Mouse (Mus musculus): ENCODE results near the gene Slc39a13.
"Not testable (repeated sequence)": the region's sequence is repeated elsewhere in the genome, so short reads cannot be mapped to it uniquely, and the experiment has no call there.

The Slc39a13 gene

DNA sequence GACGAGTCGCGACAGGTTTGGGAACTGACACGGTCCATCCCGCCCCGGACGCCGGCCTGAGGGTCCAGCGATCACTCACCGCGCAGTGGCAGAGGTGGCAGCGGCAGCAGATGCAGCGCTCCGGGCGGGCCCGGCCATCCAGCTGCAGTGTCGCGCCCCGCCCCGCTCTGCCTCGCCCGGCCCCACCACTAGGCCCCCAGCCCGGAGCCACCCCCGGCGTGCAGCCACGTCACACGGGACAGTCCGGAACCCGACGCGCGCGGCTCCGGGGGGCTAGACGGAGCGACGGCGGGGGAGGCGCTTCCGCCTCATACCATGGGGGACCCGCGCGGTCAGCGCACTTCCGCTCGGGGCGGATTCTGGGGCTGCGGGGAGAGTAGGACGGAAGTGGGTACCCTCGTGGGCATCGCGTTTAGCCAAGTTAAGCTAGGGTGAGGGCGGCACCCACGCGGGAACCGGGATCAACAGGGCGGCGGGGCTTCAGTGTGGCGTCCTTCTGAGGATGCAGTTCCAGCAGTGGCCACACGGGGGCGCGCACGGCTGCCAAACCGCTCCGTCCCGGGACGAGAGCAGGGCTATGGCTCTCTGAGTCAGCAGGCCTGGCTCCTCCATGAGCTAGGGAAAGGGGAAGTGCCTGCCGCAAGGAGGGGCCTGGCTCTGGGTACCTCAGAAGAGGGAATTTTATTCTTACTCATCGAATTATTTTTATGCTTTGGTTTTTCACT lies at the start of gene Slc39a13:
Gene Slc39a13, minus strand, starts transcription at position 342 of the 725 bp plus-strand sequence.
- peak; percentile 95 for DNase-seq (ENCODE audit: extremely low spot score)

DNA sequence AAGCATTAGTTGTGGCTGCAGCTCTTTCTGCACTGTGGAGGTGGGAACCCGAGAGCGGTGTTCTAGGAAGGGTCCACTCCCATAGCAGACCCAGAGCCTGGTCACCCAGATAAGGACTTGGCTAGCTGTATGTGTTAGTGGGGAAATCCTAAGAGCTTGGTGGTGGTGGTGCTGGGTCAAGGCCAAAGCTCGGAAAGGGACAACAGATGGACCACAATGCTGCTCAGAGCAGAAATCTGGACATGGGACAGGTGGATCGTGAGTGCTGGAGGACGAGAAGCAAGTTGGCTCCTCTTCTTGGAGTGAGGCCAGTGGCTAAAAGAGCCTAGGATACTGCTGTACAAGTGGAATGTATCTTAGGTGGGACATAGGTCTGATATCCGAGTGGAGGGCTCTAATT lies 49.3 kb upstream of the Slc39a13 start:
- DNase-seq (ENCODE audit: extremely low spot score), result no peak

DNA sequence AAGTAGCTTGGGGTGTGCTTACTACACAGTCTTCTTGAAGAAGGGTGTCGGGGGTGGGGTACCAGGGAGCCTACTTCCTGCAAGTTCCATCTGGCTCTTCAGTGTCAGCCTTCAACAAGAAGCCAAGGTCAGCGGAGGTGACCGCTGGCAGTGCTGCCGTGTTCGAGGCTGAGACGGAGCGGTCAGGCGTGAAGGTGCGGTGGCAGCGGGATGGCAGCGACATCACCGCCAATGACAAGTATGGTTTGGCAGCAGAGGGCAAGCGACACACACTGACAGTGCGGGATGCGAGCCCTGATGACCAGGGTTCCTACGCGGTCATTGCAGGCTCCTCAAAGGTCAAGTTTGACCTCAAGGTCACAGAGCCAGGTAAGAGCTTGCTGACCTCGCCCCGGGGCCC lies 48.8 kb upstream of the Slc39a13 start:
- no peak for DNase-seq (ENCODE audit: extremely low spot score)

DNA sequence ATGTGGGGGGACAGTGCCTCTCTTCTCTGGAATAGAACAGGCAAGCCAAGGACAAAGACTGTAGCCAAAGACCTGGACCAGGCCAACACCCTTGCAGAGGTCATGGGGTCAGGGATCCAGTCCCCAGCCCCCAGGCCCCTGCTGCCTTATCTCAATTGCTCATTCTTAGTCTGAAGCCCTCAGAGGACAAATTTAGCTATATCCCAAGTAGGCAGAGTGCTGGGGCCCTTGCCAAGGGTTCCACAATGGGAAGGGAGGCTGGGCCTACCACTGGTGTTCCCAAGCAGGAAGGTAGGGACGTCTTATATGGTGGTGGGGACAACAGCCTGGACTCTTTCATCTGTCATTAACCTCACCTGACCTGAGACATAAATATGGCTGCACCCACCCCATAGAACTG lies 48.4 kb upstream of the Slc39a13 start:
- DNase-seq (ENCODE audit: extremely low spot score), result no peak

DNA sequence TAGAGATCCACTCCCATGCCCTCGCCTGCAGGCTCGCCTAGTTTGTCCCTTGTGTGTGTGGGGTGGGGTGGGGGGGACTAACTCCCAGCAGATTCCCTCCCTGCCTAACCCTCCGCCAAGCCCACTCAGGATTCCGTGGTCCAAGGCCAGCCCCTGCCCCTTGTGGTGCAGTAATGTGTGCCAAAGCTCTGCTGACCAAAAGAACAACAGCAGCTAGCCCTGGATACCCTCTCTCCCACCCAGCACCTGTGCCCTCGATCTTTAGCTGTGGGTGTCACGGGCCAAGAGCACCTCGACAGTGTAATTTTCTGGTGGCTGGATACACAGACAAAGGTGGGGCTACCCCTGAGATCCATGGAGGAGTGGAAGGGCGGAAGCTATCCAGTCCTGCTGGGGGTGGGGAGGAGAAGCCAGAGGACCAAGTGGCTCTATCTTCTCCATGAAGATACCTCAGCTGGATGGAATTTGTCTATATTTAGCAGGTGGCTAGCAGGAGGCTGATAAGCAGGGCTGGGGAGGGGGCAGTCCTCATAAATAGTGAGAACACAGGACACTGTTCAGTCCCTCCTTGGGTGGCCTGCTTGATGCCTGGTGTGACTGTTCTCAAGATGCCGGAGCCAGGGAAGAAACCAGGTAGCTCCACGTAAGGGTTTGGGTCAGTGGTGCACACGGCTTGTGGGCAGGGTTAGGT lies 47.5 kb upstream of the Slc39a13 start, which contains the start of gene Mybpc3:
Gene Mybpc3, plus strand, starts transcription at position 560 of the 691 bp plus-strand sequence.
- no peak for DNase-seq (ENCODE audit: extremely low spot score)

DNA sequence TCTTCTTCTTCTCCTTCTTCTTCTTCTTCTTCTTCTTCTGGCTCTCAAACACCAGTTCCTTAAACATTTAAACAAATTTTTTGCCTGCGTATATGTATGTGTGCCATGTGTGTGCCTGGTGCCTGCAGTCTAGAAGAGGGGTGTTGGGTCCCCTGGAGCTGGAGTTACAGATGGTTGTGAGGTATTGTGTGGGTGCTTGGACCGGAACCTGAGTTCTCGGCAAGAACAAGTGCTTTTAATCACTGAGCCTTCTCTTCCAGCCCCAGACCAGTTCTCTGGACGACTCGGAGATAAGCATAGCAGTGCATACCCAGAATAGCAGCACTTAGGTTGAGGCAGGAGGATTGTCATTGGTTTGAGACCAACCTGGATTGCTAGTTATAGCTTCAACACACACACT lies 46.6 kb upstream of the Slc39a13 start:
- no peak for DNase-seq (ENCODE audit: extremely low spot score)

DNA sequence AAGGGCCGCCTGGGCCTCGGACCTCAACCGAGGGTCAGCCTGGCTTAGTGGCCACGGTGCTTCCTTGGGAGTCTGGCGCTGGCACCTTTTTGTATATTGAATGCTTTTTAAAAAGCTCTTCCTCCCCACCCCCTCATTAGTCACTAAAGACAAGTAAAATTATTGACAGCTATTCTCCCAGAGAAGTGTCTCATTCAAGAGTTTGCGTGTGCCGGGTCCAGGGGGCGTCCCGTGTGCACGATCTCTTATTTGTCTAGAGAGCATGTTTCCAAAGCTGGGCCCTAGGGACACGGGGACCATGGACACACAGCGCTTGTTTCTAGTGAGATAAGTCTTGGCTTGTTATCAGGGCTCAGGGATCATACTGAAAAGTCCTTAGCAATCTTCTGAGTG lies 45.4 kb upstream of the Slc39a13 start:
- no peak for DNase-seq (ENCODE audit: extremely low spot score)

DNA sequence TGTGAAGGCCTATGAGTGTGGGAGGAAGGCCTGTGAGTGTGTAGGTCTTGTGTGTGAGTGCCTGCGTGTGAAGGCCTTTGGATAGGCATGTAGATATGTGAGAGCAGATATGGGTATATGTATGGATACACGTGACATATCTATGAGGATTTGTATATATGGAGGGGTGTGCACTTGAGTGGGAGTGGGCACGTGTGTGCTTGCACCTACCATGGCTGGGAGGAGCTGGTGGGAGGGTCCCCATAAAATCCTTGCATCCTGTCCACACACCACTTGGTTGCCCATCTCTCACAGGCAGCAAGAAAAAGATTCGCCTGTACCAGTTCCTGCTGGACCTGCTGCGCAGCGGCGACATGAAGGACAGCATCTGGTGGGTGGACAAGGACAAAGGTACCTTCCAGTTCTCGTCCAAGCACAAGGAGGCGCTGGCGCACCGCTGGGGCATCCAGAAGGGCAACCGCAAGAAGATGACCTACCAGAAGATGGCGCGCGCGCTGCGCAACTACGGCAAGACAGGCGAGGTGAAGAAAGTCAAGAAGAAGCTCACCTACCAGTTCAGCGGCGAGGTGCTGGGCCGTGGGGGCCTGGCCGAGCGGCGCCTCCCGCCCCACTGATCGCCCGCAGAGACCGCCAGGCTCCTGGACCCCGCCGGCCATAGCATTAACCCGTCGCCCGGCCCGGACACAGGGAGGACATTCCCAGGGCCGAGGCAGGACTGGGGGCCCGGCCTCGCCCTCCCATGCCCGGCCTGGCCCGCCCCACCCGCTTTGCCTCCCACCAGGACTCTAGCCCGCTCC lies 44.8 kb upstream of the Slc39a13 start:
- peak; percentile 97 for DNase-seq (ENCODE audit: extremely low spot score)

DNA sequence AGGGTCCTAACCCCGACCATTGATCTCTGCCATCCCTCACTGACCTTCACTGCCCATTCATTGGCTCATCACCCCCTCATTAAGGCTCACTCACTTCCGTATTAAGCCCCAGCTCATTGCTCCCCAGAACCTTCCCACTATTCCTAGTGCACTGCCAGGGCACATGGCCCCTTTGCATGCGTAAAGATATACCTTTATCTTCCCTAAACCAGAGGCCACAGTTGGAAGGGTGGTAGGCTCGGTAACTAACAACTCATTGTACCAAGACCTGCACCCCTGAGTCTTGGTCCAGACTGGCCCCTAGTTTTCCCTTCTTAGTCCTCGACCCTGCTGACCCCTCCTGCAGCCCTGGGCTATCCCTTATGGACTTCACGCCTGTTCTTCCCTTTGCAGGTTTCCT lies 43.6 kb upstream of the Slc39a13 start:
- no peak for DNase-seq (ENCODE audit: extremely low spot score)

DNA sequence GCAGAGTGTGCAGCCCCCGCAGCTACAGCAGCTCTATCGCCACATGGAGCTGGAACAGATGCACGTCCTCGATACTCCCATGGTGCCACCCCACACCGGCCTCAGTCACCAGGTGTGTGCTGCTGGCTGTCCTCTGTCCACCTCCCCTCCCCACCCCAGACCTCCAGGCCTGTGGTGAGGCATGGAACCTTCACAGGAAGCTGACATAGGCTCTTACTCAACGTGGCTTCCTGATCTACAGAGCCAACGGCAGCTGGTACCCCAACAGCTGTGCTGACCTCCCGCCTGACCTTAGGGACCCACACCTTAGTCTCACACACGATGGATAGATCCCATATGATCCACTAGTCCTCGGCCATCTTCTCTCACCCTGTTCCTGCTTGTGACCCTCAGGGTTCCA lies 43.1 kb upstream of the Slc39a13 start:
- DNase-seq (ENCODE audit: extremely low spot score), result no peak

DNA sequence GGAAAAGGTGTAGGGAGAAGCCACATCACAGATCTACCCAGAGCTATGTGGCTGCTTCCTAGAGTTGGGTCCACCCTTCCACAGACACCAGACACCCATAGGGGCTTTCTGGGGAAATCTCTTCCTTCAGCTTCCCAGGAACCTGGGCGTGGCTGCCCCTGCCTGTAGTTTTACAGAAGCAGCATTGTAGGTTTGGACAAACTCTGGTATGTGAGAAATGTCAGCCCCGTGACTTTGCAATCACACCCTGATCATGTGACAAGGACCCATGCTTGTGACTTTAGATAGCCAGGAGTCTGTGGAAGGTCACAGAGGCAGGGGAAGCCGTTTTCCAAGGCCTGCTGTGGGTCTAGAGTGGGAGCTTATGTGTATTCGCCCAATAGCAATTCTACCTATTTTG lies 42.3 kb upstream of the Slc39a13 start:
- DNase-seq (ENCODE audit: extremely low spot score), result no peak

DNA sequence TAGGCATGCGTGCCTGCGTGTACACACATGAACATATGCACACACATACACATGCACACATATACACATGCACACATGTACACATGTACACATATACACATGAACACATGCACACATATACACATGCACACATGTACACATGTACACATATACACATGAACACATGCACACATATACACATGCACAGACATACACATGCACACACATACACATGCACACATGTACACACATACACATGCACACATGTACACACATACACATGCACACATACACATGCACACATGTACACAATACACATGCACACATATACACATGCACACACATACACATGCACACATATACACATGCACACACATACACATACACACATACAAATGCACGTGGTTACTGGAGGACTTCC lies 41.6 kb upstream of the Slc39a13 start:
- not testable (repeated sequence) for DNase-seq (ENCODE audit: extremely low spot score)

DNA sequence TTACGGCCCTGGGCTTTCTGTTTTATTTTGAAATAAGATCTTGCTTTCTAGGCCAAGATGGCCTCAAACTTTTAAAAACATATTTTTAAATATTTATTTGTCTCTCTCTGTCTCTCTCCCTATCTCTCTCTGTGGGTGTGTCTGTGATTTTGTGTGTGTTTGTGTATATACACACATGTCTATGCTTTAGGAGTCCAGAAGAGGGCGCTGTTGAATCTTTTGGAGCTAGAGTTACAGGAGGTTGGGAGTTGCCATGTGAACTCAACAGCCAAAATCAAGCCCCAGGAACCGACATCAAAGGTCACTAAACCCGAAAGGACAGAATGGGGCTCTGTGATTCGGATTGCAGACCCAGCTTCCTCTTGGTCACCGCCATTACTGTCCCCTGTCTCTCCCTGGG lies 40.2 kb upstream of the Slc39a13 start:
- no peak for DNase-seq (ENCODE audit: extremely low spot score)

DNA sequence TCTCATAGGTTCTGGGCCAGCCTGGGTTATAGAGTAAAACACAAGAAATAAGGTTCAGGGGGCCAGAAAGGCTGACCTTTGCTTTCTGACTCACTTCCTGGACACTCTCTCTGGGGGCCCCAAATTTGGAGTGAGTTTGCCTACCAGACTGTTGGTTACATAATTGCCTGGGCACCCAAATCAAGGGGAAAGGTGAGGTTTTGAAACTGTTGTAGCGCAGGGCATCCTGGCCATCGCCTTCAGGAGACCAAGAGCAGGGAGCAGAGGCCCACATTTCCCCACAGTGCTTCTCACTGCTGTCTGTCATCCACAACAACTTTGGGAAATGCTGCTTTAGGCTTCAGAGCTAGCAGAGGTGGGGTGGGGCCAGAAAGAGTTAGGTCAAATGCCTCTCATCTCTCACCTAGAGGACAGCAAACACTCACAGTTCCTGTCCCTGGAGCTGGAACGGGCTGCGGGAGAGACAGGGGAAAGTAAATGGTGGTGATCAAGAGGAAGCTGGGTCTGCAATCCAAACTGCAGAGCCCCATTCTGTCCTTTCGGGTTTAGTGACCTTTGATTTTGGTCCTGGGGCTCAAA lies 39.7 kb upstream of the Slc39a13 start:
- DNase-seq (ENCODE audit: extremely low spot score), result no peak

DNA sequence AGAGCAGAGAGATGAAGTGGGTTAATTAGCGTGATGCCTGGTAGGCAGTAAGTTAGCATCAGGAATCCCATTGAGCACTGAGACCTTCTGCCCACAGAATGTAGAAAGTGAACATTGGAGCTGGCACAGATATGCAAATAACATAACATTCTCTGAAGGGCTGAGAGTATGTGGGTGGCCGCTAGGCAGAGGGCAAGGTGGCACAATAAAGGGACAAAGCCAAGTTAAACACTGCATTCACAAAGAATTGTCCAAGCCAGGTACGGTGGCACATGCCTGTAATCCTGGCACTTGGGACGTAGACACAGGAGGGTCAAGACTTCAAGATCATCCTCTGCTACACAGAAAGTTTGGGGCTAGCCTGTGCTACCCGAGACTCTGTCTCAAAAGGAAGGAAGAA lies 39.0 kb upstream of the Slc39a13 start:
- no peak for DNase-seq (ENCODE audit: extremely low spot score)

DNA sequence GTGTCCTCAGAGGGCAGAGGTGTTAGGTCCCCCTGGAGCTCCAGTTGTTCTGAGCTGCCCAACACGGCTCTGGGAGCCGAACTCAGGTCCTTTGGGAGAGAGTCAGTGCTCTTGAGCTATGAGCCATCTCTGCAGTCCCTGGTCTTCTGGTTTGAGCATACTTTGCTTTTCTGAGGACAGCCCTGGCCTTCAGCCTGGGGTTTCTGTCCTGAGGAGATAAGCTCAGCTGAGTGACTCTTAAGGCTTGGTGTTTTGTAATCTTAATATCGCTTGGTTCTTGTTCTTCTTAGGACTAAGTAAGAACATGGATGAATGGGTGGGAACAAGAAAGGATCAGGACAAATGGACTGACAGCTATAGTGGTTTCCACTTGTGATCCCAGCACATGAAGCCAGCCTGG lies 37.9 kb upstream of the Slc39a13 start:
- DNase-seq (ENCODE audit: extremely low spot score), result no peak

DNA sequence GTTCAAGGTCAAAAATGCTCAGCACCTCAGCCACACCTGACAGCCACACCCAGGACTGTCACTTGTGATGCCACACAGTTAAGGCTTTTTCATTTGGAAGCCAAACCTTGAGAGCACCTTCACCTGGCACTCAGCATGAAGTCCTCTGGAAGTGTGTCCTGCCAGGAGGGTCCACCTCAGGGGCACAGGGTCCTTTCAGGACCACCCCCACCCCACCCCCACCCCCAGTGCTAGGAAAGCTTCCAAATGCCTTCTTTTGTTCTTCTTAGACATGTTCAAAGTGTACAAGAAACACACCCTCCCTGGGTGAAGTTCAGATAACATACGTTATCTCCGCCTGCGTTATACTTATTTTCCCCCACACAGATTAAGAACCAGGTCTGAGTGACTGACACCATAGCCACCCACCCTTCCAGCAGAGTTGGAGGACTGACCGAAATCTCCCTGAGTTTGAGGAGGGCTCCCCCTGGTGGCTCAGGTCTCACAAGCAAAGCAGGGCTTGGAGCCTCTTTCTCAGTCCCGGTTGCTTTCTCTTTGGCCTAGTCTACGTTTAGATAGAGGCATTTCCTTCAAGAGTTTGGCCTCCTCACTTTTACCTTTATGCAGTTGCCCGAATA lies 31.0 kb upstream of the Slc39a13 start:
- peak; percentile 84 for DNase-seq (ENCODE audit: extremely low spot score)

DNA sequence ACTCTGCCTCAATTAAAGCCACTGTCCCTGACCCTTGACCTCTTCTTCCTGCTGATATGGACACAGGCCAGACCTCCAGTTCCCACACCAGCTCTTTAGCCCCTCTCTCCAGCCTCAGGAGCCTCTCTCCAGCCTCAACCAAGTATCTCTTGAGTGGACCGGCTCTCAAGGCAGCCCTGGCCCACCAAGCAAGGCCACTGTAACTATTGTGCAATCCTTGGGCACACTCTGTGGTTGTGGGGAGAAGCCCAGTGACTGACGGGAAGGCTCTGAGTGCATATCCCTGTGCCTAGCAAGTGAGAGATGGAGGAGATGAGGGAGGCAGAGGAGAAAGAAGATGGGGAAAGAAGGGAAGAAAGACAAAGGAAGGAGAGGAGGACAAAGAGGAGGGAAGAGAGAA lies 27.9 kb upstream of the Slc39a13 start:
- no peak for DNase-seq (ENCODE audit: extremely low spot score)

DNA sequence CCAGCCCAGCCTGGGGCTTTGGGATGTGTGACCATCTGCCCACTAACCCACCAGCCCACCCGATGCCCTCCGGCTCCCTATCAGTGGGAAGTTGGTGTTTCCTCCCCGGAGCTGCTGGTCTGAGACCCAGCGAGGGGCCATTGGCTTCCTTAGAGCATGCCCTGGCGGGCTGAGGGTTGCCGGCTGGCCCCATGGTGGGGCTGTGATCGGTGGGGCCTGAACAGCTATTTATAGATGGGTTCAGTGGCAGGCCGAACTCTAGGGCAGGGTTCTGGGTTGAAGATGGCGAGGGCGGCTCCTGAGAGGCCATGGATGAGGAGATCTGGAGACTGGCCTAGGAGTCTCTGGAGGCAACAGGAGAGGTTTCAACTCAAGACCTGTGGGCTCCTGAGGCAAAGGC lies 26.8 kb upstream of the Slc39a13 start:
- DNase-seq (ENCODE audit: extremely low spot score), result no peak

DNA sequence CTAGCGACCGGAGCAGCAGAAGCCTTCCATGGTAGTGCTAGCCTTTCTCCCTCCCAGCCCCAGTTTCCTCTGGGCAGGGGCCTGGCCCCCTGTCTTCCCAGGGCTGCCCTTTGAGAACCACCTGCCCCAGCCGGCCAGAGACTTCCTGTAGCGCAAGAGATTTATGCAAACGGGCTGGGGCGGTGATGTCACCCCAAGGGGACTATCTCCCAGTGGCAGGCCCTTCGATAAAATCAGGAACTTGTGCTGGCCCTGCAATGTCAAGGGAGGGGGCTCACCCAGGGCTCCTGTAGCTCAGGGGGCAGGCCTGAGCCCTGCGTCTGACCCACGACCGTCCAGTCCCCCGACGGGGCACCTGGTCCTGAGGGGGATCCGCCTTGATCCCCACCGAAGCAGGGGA lies 26.3 kb upstream of the Slc39a13 start:
- DNase-seq (ENCODE audit: extremely low spot score), result no peak

DNA sequence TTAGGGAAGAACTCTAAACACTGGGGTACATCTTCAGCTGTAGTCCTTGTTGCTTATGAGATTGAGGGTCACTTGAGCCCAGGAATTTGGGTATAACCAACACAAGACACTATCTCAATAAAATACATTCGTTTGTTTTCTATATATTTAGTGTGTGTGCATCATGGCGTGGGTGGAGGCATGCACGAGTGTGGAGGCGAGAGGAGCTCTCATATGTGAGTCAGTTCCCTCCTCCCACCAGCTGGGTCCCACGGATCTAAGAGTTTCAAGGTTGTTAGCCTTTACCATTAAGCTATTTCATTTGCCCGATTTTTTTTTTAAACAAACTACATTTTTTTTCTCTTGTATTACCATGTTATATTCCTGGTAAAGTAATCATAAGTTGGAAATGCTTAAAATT lies 20.6 kb upstream of the Slc39a13 start:
- no peak for DNase-seq (ENCODE audit: extremely low spot score)

DNA sequence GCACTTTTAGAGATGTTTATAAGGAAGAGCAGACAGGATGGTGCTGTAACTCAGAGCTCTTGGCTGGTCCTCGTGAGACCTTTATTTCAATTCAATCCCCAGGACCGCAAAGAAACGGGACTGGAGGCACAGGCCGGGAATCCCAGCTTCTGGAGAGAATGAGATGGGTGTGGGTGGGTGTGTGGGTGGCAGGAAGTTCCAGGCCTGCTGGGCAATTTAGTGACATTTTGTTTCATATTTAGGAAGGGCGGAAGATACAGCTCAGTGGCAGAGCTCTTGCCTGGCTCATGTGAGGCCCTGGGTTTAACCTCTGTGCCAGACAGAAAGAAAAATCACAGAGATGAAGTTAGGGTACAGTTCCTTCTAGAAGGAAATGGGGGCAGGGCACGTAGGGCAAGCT lies 20.0 kb upstream of the Slc39a13 start:
- no peak for DNase-seq (ENCODE audit: extremely low spot score)

Measured in embryo, embryonic 9.5 days (tissue).